Mouse (Mus musculus): ENCODE measurements around the gene Eed. TPM values are rescaled to one million over a fixed set of nuclear protein-coding genes. Genes with fewer than 3 reads are reported as not detected.

The Eed gene
- total RNA-seq (2021) = 10 to 100 TPM; 27.4 to 35.2 TPM
- long read RNA-seq, experiment 1, transcript Eed-201 (12 exons, 2,067 nt) = major isoform, 12 of 20 reads
- long read RNA-seq, experiment 1, partial matches to known transcripts = 0 of 20 reads
- long read RNA-seq, experiment 1, other reads (novel, unspliced or antisense) = 8 of 20 reads
- long read RNA-seq, experiment 2, transcript Eed-201 (12 exons, 2,067 nt) = major isoform, 9 of 14 reads
- long read RNA-seq, experiment 2, partial matches to known transcripts = 1 of 14 reads
- long read RNA-seq, experiment 2, other reads (novel, unspliced or antisense) = 4 of 14 reads

DNA sequence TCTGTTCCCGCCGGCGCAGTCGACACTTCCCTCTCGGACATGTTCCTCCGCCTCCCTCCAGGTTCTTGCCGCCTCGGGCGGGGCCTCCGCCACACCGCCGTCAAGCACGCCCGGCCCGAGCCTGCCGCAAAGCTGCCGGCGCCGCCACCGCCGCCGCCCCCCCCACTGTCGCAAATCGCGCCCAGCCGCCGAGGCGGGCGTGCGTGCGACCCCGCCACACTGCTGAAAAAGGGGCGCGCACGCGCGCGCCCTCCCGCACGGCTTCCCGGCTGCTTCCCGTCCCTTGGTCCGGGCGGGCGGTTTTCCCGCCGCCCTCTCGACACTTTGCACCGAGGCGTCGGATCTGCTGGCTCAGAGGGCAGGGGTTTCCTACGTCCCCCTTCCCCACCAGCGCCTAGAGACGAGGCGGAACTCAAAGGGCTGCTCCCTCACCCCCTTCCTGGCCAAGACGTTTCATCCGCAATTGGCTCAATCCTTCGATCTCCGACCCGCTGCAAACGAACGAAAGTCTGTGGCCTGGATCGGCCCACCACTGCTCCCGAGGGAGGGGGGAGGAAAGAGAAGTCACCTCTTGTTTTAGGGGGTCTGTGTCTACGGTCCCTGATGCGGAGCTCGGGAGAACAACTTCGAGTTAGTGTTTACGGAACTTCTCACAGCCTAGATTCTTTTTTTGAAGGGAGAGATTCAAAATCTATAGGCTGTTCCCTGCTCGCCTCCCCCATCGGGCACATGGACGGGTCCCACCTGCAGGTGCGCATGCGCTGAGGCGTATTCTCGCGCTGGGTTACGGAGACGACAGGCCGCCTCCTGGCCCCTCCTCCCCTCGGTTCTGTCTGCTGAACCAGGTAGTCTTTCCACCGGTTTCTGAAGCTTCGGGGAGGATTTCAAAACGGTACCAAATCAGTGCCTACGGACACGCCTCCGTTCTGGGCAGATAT, at the start of gene Eed:
Gene Eed (minus strand): TSS at position 499 of the 938 bp plus-strand sequence.
- DNase-seq (ENCODE audit: low spot score in 2 of 2) = peak; percentile 94 to 95
- intact Hi-C loops (cut with DNase I) = no loop called here

- intact Hi-C loops (cut with DNase I) = loop anchor here (5.0 kb wide), 1 partner anchor 102 kb away; the partner anchor contains the start of gene Picalm
- DNase-seq (ENCODE audit: low spot score in 2 of 2) = no peak
These were observed 49.0 kb upstream of the Eed start for GRCm38 (mm10) chr7:90029548-90030485.

- intact Hi-C loops (cut with DNase I) = no loop called here
- peak; percentile 59 to 78 for DNase-seq (ENCODE audit: low spot score in 2 of 2)
These were observed 48.2 kb upstream of the Eed start for GRCm38 (mm10) chr7:90028888-90029547.

GRCm38 (mm10) chr7:90024975-90025374, 44.2 kb upstream of the Eed start:
- intact Hi-C loops (cut with DNase I) = no loop called here
- no peak for DNase-seq (ENCODE audit: low spot score in 2 of 2)

DNA sequence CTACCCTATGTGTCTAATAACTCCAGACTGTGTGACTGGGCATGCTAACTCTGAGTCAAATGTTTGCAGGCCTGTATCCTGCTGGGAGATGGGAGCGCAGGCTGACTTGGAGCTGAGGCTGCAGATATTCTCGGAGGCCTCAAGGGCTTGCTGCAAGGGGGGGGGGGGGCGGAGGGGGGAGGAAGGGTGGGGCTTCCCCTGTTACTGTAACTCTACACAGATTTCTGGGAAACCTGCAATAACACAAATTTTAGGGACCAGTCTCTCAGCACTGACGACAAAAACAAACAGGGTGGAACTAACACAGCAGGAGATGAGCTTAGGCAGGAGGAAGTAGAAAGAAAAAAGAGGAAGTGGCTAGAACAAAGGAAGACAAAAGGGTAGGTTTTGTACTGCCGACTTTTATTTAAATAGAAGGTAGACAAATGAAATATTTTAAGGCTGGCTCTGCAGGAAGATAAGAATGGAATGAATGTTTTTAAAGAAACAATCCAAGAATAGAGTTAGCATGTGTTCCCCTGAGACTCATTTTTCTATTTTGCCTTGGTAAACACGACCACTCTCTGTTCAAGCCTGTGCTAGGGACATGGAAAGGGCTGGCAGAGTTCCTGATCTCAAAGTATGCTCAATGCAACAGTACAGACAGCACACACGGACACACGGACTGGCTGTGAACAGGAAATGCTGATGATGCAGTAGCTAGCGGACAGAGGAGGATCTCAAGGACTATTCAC, 42.4 kb upstream of the Eed start:
- intact Hi-C loops (cut with DNase I) = no loop called here
- DNase-seq (ENCODE audit: low spot score in 2 of 2) = peak in 1 of 2 experiments; percentile 57

GRCm38 (mm10) chr7:90020331-90020730, 39.5 kb upstream of the Eed start:
- intact Hi-C loops (cut with DNase I) = no loop called here
- DNase-seq (ENCODE audit: low spot score in 2 of 2) = no peak

- peak in 1 of 2 experiments; percentile 44 for DNase-seq (ENCODE audit: low spot score in 2 of 2)
- intact Hi-C loops (cut with DNase I) = loop anchor here (5.0 kb wide), 1 partner anchor 248 kb away; the partner anchor contains the start of gene Ccdc83
These were observed 38.8 kb upstream of the Eed start for GRCm38 (mm10) chr7:90019570-90019969.

DNA sequence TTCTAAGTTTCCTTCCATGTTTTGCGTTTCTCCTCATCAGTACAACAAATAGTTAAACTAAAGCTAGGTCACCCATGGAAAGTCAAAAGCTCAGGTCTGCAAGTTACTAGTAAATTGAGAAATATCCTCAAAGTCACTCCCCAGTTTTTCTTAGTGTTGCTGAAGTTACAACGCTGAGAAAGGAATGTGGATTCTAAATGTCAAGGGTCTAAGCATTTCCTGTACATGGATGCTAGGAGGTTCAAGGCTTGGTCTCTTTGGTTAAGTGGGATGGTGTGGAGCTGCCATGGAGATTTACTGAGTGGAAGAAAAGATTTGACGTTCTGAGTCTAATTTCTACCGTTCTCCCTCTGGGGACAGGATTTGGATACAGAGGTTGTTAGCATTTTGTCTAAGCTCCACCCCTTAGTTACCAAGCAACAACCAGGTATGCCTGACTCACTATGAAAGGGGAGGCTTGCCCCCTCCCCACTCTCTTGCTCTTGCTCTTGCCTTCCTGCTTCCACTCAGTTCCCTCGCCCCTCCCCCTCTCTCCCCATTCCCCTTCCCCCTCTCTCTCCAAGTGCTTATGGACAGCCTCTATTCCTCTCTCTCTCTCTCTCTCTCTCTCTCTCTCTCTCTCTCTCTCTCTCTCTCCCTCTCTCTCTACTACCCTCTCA, 36.3 kb upstream of the Eed start:
- DNase-seq (ENCODE audit: low spot score in 2 of 2) = no peak
- intact Hi-C loops (cut with DNase I) = loop anchor here (5.0 kb wide), 1 partner anchor 250 kb away; the partner anchor contains the start of gene Ccdc83

GRCm38 (mm10) chr7:90016459-90016858, 35.7 kb upstream of the Eed start:
- peak; percentile 43 to 47 for DNase-seq (ENCODE audit: low spot score in 2 of 2)
- intact Hi-C loops (cut with DNase I) = loop anchor here (5.0 kb wide), 1 partner anchor 251 kb away; the partner anchor contains the start of gene Ccdc83

DNA sequence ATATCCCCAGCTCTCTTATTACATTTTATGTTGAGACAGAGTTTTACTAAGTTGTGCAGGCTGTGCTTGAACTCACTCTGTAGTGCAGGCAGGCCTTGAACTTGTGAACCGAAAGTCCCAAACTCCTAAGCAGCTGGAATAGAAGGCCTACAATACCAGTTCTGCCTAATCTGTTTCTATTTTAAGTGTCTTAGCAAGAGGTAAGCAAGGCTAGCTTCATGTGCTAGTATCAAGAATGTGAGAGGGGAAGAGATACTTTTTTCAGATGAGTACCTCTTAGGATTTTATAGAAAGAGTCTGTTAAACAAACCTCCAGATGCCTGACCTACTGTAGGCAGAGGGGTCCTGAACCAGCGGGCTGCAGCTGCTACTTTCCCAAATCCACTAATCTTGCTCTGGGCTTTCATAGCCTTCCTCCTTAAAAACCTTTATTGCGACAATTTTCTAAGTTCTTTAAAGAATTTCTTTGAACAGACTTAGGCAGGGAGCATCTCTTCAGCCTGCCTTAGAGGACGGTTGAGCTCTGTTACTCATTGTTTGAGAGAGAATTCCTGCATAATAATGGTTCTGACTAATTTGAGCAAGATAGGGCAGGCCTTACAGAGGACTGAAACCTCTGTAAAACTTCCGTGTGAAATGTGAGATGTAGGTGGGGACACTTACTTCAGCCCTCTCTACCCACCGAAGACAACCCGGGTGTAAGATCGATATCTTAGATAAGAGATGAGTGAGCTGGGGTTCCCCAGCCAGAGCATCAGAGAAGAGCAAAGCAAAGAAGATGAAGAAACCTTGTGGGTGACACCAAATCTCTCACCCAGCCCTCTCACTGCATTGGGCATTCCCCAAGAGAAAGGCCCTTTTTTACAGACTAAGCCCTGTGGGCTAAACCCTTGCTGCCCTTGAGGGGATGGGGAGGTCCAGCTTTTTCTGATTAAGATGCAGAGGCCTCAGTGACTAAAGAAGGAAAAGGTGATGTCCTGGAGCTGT, 26.2 kb upstream of the Eed start:
- no peak for DNase-seq (ENCODE audit: low spot score in 2 of 2)
- intact Hi-C loops (cut with DNase I) = loop anchor here (5.0 kb wide), 1 partner anchor 245 kb away; no protein-coding TSS in a partner anchor

GRCm38 (mm10) chr7:90004781-90005180, 24.0 kb upstream of the Eed start:
- intact Hi-C loops (cut with DNase I) = loop anchor here (5.0 kb wide), 1 partner anchor 248 kb away; no protein-coding TSS in a partner anchor
- DNase-seq (ENCODE audit: low spot score in 2 of 2) = no peak

GRCm38 (mm10) chr7:90002375-90002774, 21.6 kb upstream of the Eed start:
- DNase-seq (ENCODE audit: low spot score in 2 of 2) = no peak
- intact Hi-C loops (cut with DNase I) = no loop called here

DNA sequence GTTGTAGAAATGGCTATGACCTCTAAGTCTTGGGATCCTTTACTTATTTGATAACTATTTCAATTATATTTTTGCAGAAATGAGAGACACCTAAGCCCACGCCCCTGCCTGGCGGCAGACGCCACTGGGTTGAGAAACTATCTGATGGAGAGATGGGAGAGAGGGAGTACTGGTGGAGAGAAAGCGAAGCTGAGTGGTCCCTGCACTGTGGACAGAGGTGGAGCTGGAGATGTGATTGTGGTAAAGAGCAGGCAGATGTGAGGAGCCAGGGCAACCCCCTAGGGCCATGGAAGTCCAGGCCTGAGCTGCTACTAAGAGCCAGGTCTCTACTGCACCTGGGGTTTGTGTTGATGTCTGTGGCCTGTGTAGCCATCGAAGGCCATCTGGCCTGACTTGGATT, 18.7 kb upstream of the Eed start:
- intact Hi-C loops (cut with DNase I) = loop anchor here (5.0 to 10.0 kb wide), 3 partner anchors 135 to 423 kb away; partner anchors contain the start of gene Picalm
- DNase-seq (ENCODE audit: low spot score in 2 of 2) = no peak

- DNase-seq (ENCODE audit: low spot score in 2 of 2) = no peak
- intact Hi-C loops (cut with DNase I) = loop anchor here (1.0 to 10.0 kb wide), 4 partner anchors 136 to 424 kb away; partner anchors contain the start of genes Ccdc83 and Picalm
These were observed 17.8 kb upstream of the Eed start for GRCm38 (mm10) chr7:89998624-89999006.

GRCm38 (mm10) chr7:89998006-89998623, 17.3 kb upstream of the Eed start:
- intact Hi-C loops (cut with DNase I) = loop anchor here (1.0 to 10.0 kb wide), 4 partner anchors 137 to 424 kb away; partner anchors contain the start of genes Ccdc83 and Picalm
- DNase-seq (ENCODE audit: low spot score in 2 of 2) = peak; percentile 57 to 75

All from left cerebral cortex, postnatal 14 days (tissue).